Mouse (Mus musculus) embryonic facial prominence, embryonic 10.5 days (tissue): Measurements from ENCODE around the gene Il5. TPM values are rescaled to one million over a fixed set of nuclear protein-coding genes. Genes with fewer than 3 reads are reported as not detected.

ENCODE experiments used
- microRNA-seq: library from miRNA; unstranded; fragments of <30 nt; microRNA quantifications from one replicate; pipeline ENCODE4, GENCODE M21; 2017
- polyA plus RNA-seq: library from polyadenylated mRNA; unstranded; fragments of >200 nt; fragmentation: Nextera tagmentation; extraction: Ambion mirVana; gene quantifications from 2 replicates; pipeline ENCODE4 v1.2.1, GENCODE M21; 2016

Il5 gene
- polyA plus RNA-seq, 1 experiment from 2014 or later: not detected

Small RNA genes lying within 50 kb of the gene (microRNA-seq; reads per million reads assigned to microRNA genes)
- not detected for gene Mir7671

Other genes with a start within 250 kb of the Il5 start
- 0.16 TPM in 1 of 2 replicates, not detected in the other for gene Gm9945, start 240.6 kb upstream of the Il5 start, polyA plus RNA-seq
- gene Sowaha, start 240.5 kb upstream of the Il5 start, polyA plus RNA-seq: 0.44 and 0.82 TPM in 2 replicates
- gene Sept8, start 201.5 kb upstream of the Il5 start, polyA plus RNA-seq: 17.7 and 19.0 TPM in 2 replicates
- 68.0 and 77.6 TPM in 2 replicates for gene Kif3a, start 153.4 kb upstream of the Il5 start, polyA plus RNA-seq
- gene Il4, start 102.1 kb upstream of the Il5 start, polyA plus RNA-seq: 0.61 and 0.72 TPM in 2 replicates
- gene Il13, start 86.1 kb upstream of the Il5 start, polyA plus RNA-seq: not detected in 2 replicates
- gene Rad50, start 13.5 kb upstream of the Il5 start, polyA plus RNA-seq: 24.6 and 25.8 TPM in 2 replicates
- gene Irf1, start 49.2 kb downstream of the Il5 start, polyA plus RNA-seq: 5.6 and 7.0 TPM in 2 replicates
- gene Gm17334, start 52.4 kb downstream of the Il5 start, polyA plus RNA-seq: not detected in 2 replicates
- not detected in 2 replicates for gene Gm12216, start 138.5 kb downstream of the Il5 start, polyA plus RNA-seq
- gene Slc22a5, start 170.9 kb downstream of the Il5 start, polyA plus RNA-seq: 7.6 and 8.7 TPM in 2 replicates